Mouse (Mus musculus): ENCODE results near the gene Myo1d. TPM values are rescaled to one million over a fixed set of nuclear protein-coding genes. Genes with fewer than 3 reads are reported as not detected.

Gene Myo1d
- polyA plus RNA-seq, 1 experiment from 2014 or later: 30.5 TPM

DNA sequence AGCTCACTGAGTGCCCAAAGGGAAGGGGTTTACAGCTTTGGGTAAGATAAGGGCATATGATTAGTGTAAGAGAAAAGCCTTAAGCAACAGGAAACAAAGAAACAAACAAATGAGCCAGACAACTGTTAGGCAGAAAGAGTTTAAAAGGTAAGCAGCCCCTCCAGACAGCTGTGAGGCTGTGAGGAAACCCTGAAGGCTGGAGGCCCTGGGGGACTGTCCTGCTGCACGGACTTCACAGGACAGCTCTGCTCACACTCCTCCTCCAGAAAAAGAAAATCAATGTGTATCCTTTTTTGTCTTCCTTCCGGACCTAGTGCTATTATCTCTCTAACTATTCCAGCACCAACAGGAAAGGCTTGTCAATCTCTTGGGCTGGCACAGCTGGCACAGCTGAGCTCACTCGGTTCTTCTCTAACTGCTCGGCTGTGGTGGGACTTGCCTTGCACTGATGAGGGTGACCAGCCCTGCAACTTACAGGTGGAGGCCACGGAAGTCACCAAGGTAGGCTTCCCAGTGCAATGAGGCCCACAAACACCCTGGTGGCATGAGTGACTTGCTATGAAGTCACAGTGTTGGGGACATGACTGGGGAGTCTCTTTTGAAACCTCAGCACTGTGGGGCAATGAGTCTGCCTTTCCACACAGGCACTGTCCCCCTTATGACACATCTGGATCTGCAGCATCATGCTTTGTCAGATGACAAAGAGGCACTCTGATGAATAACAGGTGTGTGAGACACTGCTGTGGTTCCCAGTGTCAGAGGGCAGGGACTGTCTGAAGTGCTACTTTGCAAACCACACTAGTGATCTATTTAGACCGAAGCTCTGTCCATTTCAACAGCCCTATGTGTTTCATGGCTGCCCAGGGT is 275.1 kb downstream of the Myo1d start:
- Histone ChIP-seq H3K36me3 (no peaks in the 10 kb centered on the region), H3K4me1 (peaks cover 15% of the 10 kb centered on the region), H3K9me3 (no peaks in the 10 kb centered on the region), H3K27me3 (replicated peaks) (no peaks in the 10 kb centered on the region), H3K4me2 (no peak overlapping the region), H3K4me3 (replicated peaks) (no peak overlapping the region), H3K9ac (no peak overlapping the region), H3K27ac (no peak overlapping the region)
- 48% methylated on average over 6 of the region's 6 CpGs for WGBS
- ATAC-seq (ENCODE audit: insufficient read depth, low FRiP score, low read depth): no peak

DNA sequence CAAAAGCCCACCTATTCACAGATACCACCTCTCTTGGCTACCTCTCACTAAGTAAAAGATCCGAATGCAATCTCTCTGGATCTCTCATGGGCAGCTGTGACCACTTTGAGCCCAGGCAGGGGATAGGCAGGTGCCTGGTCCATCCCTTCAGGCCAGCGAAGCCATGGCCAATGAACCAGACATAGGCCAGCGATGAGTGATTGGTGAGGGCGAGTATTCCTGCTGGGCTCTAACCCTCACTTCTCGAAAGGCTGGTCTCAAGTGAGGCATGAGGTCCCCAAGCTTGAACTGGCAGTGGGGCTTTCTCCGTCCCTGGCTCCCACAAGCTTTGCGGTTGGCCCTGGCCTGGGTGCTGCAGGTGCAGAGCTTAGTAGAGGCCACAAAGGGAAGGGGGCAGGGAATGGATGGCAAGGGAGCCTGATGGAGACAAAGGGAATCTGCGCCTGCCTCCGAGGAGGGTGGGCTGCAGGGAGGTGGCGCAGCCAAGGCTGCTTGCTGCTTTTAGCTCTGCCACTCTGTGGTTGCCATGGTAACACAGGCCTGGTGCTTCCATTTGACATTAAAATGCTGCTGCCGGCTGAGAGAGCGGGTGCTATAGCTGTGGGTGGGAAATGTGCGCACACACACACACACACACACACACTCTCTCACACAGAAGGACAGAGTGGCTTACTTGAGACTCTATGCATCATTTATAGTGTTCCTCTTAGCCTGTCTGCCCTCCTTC is 275.9 kb downstream of the Myo1d start:
- Histone ChIP-seq H3K27me3 (replicated peaks) (no peaks in the 10 kb centered on the region), H3K9me3 (no peaks in the 10 kb centered on the region), H3K4me3 (replicated peaks) (no peak overlapping the region), H3K4me2 (no peak overlapping the region), H3K4me1 (peaks cover 13% of the 10 kb centered on the region), H3K36me3 (no peaks in the 10 kb centered on the region), H3K9ac (no peak overlapping the region), H3K27ac (no peak overlapping the region)
- no peak for ATAC-seq (ENCODE audit: insufficient read depth, low FRiP score, low read depth)
- 40% methylated on average over 13 of the region's 13 CpGs for WGBS

GRCm38 (mm10) chr11:80503281-80503680 is 276.5 kb downstream of the Myo1d start:
- Histone ChIP-seq H3K4me3 (replicated peaks) (no peak overlapping the region), H3K4me1 (peaks cover 8% of the 10 kb centered on the region; the same call in 1 of the 2 replicates), H3K4me2 (no peak overlapping the region), H3K36me3 (no peaks in the 10 kb centered on the region), H3K9ac (no peak overlapping the region), H3K27ac (no peak overlapping the region), H3K27me3 (replicated peaks) (no peaks in the 10 kb centered on the region), H3K9me3 (no peaks in the 10 kb centered on the region)
- ATAC-seq (ENCODE audit: insufficient read depth, low FRiP score, low read depth): no peak
- whole genome bisulfite sequencing: 85% methylated on average over 6 of the region's 6 CpGs

GRCm38 (mm10) chr11:80499550-80499952 is 280.3 kb downstream of the Myo1d start:
- Histone ChIP-seq H3K9me3 (no peaks in the 10 kb centered on the region), H3K4me1 (peaks cover 8% of the 10 kb centered on the region; the same call in 1 of the 2 replicates), H3K27me3 (replicated peaks) (no peaks in the 10 kb centered on the region), H3K4me2 (no peak overlapping the region), H3K27ac (no peak overlapping the region), H3K36me3 (no peaks in the 10 kb centered on the region), H3K4me3 (replicated peaks) (no peak overlapping the region), H3K9ac (no peak overlapping the region)
- no peak for ATAC-seq (ENCODE audit: insufficient read depth, low FRiP score, low read depth)
- 71% methylated on average over 4 of the region's 4 CpGs for WGBS

- no peak overlapping the region for H3K4me3 ChIP-seq (replicated peaks)
- H3K9me3 ChIP-seq: no peaks in the 10 kb centered on the region
- H3K9ac ChIP-seq: no peak overlapping the region
- H3K36me3 ChIP-seq: no peaks in the 10 kb centered on the region
- WGBS: 62% methylated on average over 11 of the region's 11 CpGs
- no peak overlapping the region for H3K27ac ChIP-seq
- no peak overlapping the region for H3K4me2 ChIP-seq
- no peaks in the 10 kb centered on the region for H3K27me3 ChIP-seq (replicated peaks)
- ATAC-seq (ENCODE audit: insufficient read depth, low FRiP score, low read depth): no peak
- H3K4me1 ChIP-seq: no peaks in the 10 kb centered on the region
Measured at GRCm38 (mm10) chr11:80498328-80499070, 281.3 kb downstream of the Myo1d start.

DNA sequence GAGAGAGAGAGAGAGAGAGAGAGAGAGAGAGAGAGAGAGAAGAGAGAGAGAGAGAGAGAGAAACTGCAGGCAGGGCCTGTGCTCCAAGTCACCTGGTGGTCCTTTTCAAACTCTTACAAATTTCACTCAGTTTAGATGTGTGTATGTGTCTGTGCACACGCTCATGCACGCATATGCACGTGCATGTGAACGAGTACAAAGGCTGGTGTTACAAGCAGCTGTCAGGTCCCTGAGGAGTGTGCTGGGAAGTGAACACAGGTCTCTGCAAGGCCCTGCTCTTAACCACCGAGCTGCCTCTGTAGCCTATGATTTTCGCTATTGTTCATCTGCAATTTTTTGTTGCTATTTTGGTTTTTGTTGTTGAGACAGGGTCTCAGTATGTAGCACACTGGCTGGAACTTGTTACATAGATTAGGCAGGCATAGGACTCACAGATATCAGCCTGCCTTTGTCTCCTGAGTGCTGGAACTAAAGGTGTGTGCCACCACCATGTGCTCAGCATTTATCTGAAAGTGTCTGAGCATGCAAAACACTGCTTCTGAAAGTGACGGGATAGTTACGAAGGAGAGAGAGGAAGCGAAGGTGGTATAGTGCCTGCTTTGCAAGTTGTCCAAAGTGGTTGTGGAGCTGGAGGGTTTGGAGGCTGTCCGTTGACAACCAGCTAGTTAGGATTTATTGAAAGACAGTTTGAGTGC is 282.5 kb downstream of the Myo1d start:
- H3K4me3 ChIP-seq (replicated peaks): no peak overlapping the region
- WGBS: 82% methylated on average over 10 of the region's 10 CpGs
- no peaks in the 10 kb centered on the region for H3K9me3 ChIP-seq
- ATAC-seq (ENCODE audit: insufficient read depth, low FRiP score, low read depth): no peak
- H3K4me2 ChIP-seq: no peak overlapping the region
- no peaks in the 10 kb centered on the region for H3K27me3 ChIP-seq (replicated peaks)
- H3K36me3 ChIP-seq: no peaks in the 10 kb centered on the region
- H3K9ac ChIP-seq: no peak overlapping the region
- no peaks in the 10 kb centered on the region for H3K4me1 ChIP-seq
- no peak overlapping the region for H3K27ac ChIP-seq

DNA sequence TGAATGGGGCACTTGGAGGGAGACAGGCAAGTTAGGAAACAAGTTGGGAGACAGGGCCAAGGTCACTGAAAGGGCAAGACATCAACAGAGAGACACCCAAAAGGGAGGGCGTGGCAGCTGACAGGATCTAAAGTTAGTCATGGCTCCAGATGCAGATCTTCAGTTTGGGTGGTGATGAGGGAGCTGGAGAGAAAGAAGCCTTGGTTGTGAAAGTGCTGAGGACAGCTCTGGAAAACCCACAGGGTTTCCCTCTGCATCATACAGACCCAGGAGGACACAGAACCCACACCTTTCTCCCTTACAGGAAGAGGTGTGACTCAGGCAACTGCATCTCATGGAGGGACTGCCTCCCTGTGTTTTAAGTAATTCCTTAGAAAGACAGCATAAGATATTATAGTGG is 283.2 kb downstream of the Myo1d start:
- Histone ChIP-seq H3K36me3 (no peaks in the 10 kb centered on the region), H3K4me2 (no peak overlapping the region), H3K4me1 (no peaks in the 10 kb centered on the region), H3K27ac (no peak overlapping the region), H3K9ac (no peak overlapping the region), H3K27me3 (replicated peaks) (no peaks in the 10 kb centered on the region), H3K9me3 (no peaks in the 10 kb centered on the region), H3K4me3 (replicated peaks) (no peak overlapping the region)
- 78% methylated on average over 1 of the region's 1 CpGs for WGBS
- no peak for ATAC-seq (ENCODE audit: insufficient read depth, low FRiP score, low read depth)

DNA sequence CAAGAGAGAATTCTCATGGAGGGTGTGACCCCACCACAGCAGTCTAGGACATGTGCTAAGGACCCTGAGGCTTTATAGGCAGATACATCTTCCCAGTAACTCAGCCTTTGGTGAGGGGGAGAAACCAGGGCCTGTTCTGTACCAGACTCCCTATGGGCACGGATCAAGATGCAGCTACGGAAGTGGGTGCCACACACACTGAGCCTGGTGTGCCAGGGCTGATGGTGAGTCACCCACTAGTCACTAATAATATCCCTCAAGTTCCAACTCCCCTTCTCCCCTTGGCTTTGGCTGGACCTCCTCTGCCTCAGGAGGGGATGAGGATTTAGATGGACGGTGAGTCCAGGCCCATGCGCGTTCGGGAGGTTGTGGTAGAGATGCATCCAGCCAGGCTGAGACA is 283.9 kb downstream of the Myo1d start:
- ATAC-seq (ENCODE audit: insufficient read depth, low FRiP score, low read depth): no peak
- no peaks in the 10 kb centered on the region for H3K36me3 ChIP-seq
- 85% methylated on average over 6 of the region's 6 CpGs for WGBS
- H3K4me3 ChIP-seq (replicated peaks): no peak overlapping the region
- no peaks in the 10 kb centered on the region for H3K9me3 ChIP-seq
- H3K27me3 ChIP-seq (replicated peaks): no peaks in the 10 kb centered on the region
- no peak overlapping the region for H3K9ac ChIP-seq
- no peak overlapping the region for H3K4me2 ChIP-seq
- no peaks in the 10 kb centered on the region for H3K4me1 ChIP-seq
- H3K27ac ChIP-seq: no peak overlapping the region

GRCm38 (mm10) chr11:80494852-80495251 is 285.0 kb downstream of the Myo1d start:
- ATAC-seq (ENCODE audit: insufficient read depth, low FRiP score, low read depth): no peak
- no peak overlapping the region for H3K4me3 ChIP-seq (replicated peaks)
- H3K27me3 ChIP-seq (replicated peaks): no peaks in the 10 kb centered on the region
- WGBS: 78% methylated on average over 9 of the region's 9 CpGs
- H3K9ac ChIP-seq: no peak overlapping the region
- no peaks in the 10 kb centered on the region for H3K4me1 ChIP-seq
- H3K27ac ChIP-seq: no peak overlapping the region
- no peak overlapping the region for H3K4me2 ChIP-seq
- H3K36me3 ChIP-seq: no peaks in the 10 kb centered on the region
- H3K9me3 ChIP-seq: no peaks in the 10 kb centered on the region

DNA sequence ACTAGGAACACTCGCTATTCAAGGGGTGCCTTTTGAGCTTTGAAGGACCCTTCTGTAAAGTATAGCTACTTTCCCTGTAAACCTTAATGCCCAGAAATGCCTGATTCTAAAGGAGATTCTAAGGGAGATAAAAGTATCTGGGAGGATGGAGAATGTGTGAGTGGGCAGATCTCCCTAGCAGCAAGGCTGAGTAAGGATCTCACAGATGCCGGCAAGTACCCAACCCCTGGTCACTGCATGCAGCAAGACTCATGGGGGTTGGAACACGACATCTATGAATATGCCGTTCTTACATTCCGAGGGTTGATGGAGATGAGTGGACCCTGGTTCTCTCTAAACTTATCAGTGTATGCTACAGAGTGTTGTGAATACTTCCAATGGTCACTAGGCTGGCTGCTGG is 286.6 kb downstream of the Myo1d start:
- 88% methylated on average over 5 of the region's 5 CpGs for WGBS

DNA sequence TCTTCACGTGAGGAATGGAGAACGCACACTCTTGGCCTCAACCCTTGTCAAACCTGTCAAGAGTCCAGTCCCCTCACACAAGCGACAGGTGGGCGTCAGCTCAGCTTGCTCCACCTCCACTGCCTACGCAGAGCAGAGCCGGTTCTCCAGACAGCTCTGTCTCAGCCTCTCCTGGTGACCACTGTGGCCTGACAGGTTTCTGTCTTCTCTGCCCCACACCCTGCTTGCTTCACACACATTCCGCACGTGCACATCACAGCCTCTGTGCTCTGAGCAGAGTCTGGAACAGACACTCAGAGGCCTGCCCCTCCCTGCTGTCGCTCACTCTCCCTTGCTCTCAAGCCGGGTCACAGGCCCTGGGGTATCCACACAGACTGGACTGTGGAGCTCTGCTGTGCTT is 289.0 kb downstream of the Myo1d start:
- Histone ChIP-seq H3K4me3 (replicated peaks) (no peak overlapping the region), H3K36me3 (no peaks in the 10 kb centered on the region), H3K9me3 (no peaks in the 10 kb centered on the region), H3K27ac (no peak overlapping the region), H3K4me1 (0 out of 2 replicates have a peak, but pooled peaks cover 4% of the 10 kb centered on the region), H3K4me2 (no peak overlapping the region), H3K27me3 (replicated peaks) (no peaks in the 10 kb centered on the region), H3K9ac (no peak overlapping the region)
- WGBS: 71% methylated on average over 10 of the region's 10 CpGs
- no peak for ATAC-seq (ENCODE audit: insufficient read depth, low FRiP score, low read depth)

More for the DNA sequence above, 286.6 kb downstream of the Myo1d start:
- no peak for ATAC-seq (ENCODE audit: insufficient read depth, low FRiP score, low read depth)
- H3K4me3 ChIP-seq (replicated peaks): no peak overlapping the region
- H3K9ac ChIP-seq: no peak overlapping the region
- H3K36me3 ChIP-seq: no peaks in the 10 kb centered on the region
- H3K27me3 ChIP-seq (replicated peaks): no peaks in the 10 kb centered on the region
- no peak overlapping the region for H3K27ac ChIP-seq
- H3K4me1 ChIP-seq: 0 out of 2 replicates have a peak, but pooled peaks cover 4% of the 10 kb centered on the region
- H3K9me3 ChIP-seq: no peaks in the 10 kb centered on the region
- no peak overlapping the region for H3K4me2 ChIP-seq
